Mouse (Mus musculus) testis, adult 2 months (tissue): ENCODE data around the gene Ginm1. TPM values are rescaled to one million over a fixed set of nuclear protein-coding genes. Genes with fewer than 3 reads are reported as not detected.

Experiments
- H3K27ac ChIP-seq: fragments of 200-500 bp; 2 replicates; pipeline ENCODE4 v1.5.1; 2012; ENCODE audit warnings: low read depth, low read length; ENCODE audit not compliant: control insufficient read depth, insufficient read depth
- H3K27me3 ChIP-seq: fragments of 200-500 bp; 2 replicates; pipeline ENCODE4 v1.6.1; 2012; ENCODE audit warnings: mild to moderate bottlenecking, low read length, moderate library complexity; ENCODE audit not compliant: control insufficient read depth, insufficient read depth
- H3K36me3 ChIP-seq: fragments of 200-500 bp; 2 replicates; pipeline ENCODE4 v1.6.1; 2012; ENCODE audit warnings: mild to moderate bottlenecking, low read length; ENCODE audit not compliant: control insufficient read depth, insufficient read depth
- H3K4me1 ChIP-seq: fragments of 200-500 bp; 2 replicates; pipeline ENCODE4 v1.6.1; 2012; ENCODE audit warnings: low read length; ENCODE audit not compliant: control insufficient read depth, insufficient read depth
- H3K4me3 ChIP-seq: fragments of 200-500 bp; 2 replicates; pipeline ENCODE4 v1.5.1; 2012; ENCODE audit warnings: low read depth, mild to moderate bottlenecking, low read length, moderate library complexity, mixed read lengths; ENCODE audit not compliant: control insufficient read depth
- CTCF ChIP-seq: fragments of 200-500 bp; IDR thresholded peaks from 2 replicates; pipeline ENCODE4 v1.5.1; 2012; ENCODE audit warnings: low read depth, mild to moderate bottlenecking, inconsistent platforms, low read length, moderate library complexity; ENCODE audit not compliant: control insufficient read depth, insufficient read depth, insufficient replicate concordance
- POLR2A ChIP-seq: fragments of 200-500 bp; IDR thresholded peaks from 2 replicates; pipeline ENCODE4 v1.6.1; 2012; ENCODE audit warnings: low read depth, mild to moderate bottlenecking, inconsistent platforms, low read length, moderate library complexity; ENCODE audit not compliant: control insufficient read depth
- polyA plus RNA-seq: library from polyadenylated mRNA; depleted of rRNA; stranded (reverse); fragments of >200 nt; gene quantifications from 2 replicates; pipeline ENCODE4 v1.2.3, GENCODE M21; 2012; rRNA removed

The Ginm1 gene
- polyA plus RNA-seq, 1 experiment = 19.1 TPM

GRCm38 (mm10) chr10:7737914-7738313 lies 54.7 kb downstream of the Ginm1 start:
- no peaks in the 10 kb centered on the region for H3K4me1 ChIP-seq
- H3K36me3 ChIP-seq = no peaks in the 10 kb centered on the region
- H3K27me3 ChIP-seq = no peaks in the 10 kb centered on the region
- TF ChIP-seq POLR2A (no peak), CTCF (no peak)
- H3K4me3 ChIP-seq = no peak overlapping the region
- H3K27ac ChIP-seq = no peak overlapping the region

- H3K4me1 ChIP-seq = no peaks in the 10 kb centered on the region
- no peak for TF ChIP-seq POLR2A
- TF ChIP-seq CTCF = no peak
- H3K27me3 ChIP-seq = no peaks in the 10 kb centered on the region
- no peaks in the 10 kb centered on the region for H3K36me3 ChIP-seq
- no peak overlapping the region for H3K27ac ChIP-seq
- H3K4me3 ChIP-seq = no peak overlapping the region
Observed at GRCm38 (mm10) chr10:7737122-7737521, 55.5 kb downstream of the Ginm1 start.

- H3K4me3 ChIP-seq = no peak overlapping the region
- TF ChIP-seq POLR2A (no peak), CTCF (no peak)
Observed at GRCm38 (mm10) chr10:7731582-7731981, 61.0 kb downstream of the Ginm1 start.

GRCm38 (mm10) chr10:7727011-7727410 lies 65.6 kb downstream of the Ginm1 start:
- Histone ChIP-seq H3K4me3 (no peak overlapping the region), H3K36me3 (no peaks in the 10 kb centered on the region), H3K4me1 (no peaks in the 10 kb centered on the region; the same call in 1 of the 2 replicates), H3K27ac (no peak overlapping the region), H3K27me3 (no peaks in the 10 kb centered on the region)
- TF ChIP-seq CTCF (no peak), POLR2A (no peak)

More at GRCm38 (mm10) chr10:7731582-7731981, 61.0 kb downstream of the Ginm1 start:
- no peaks in the 10 kb centered on the region for H3K36me3 ChIP-seq
- H3K4me1 ChIP-seq = no peaks in the 10 kb centered on the region; the same call in 1 of the 2 replicates
- H3K27me3 ChIP-seq = no peaks in the 10 kb centered on the region
- H3K27ac ChIP-seq = no peak overlapping the region

GRCm38 (mm10) chr10:7726501-7726812 lies 66.2 kb downstream of the Ginm1 start:
- H3K4me1 ChIP-seq = no peaks in the 10 kb centered on the region; the same call in 1 of the 2 replicates
- peak overlapping the region; percentile 90; the same call in 1 of the 2 replicates for H3K27ac ChIP-seq
- no peak for TF ChIP-seq POLR2A
- H3K27me3 ChIP-seq = no peaks in the 10 kb centered on the region
- H3K4me3 ChIP-seq = peak overlapping the region; percentile 99
- no peaks in the 10 kb centered on the region for H3K36me3 ChIP-seq

GRCm38 (mm10) chr10:7725751-7726500 lies 66.7 kb downstream of the Ginm1 start, which contains the start of gene Katna1:
Gene Katna1, plus strand, starts transcription at chr10:7726000.
- Histone ChIP-seq H3K4me3 (peak within 1 kb of the TSS; percentile 99), H3K27me3 (no peaks in the 10 kb centered on the region), H3K4me1 (no peaks in the 10 kb centered on the region; the same call in 1 of the 2 replicates), H3K27ac (peak within 1 kb of the TSS; percentile 90), H3K36me3 (no peaks in the 10 kb centered on the region)
- TF ChIP-seq POLR2A (peak; percentile 61), CTCF (no peak)

Other genes starting within 250 kb of the Ginm1 start
- 2.9 and 3.1 TPM in 2 replicates for gene Lrp11, start 203.0 kb downstream of the Ginm1 start, polyA plus RNA-seq
- 26.0 and 27.5 TPM in 2 replicates for gene Nup43, start 125.3 kb downstream of the Ginm1 start, polyA plus RNA-seq
- 187 and 212 TPM in 2 replicates for gene Pcmt1, start 111.7 kb downstream of the Ginm1 start, polyA plus RNA-seq
- gene Lats1, start 111.6 kb downstream of the Ginm1 start, polyA plus RNA-seq = 11.8 and 12.9 TPM in 2 replicates
- 4.3 and 5.2 TPM in 2 replicates for gene Katna1, start 66.8 kb downstream of the Ginm1 start, polyA plus RNA-seq
- gene Ppil4, start 67 bp upstream of the Ginm1 start, polyA plus RNA-seq = 6.0 and 7.7 TPM in 2 replicates
- 0.17 and 0.18 TPM in 2 replicates for gene Zc3h12d, start 39.6 kb upstream of the Ginm1 start, polyA plus RNA-seq
- 13.5 and 20.7 TPM in 2 replicates for gene Tab2, start 163.4 kb upstream of the Ginm1 start, polyA plus RNA-seq